Mouse (Mus musculus) spleen, postnatal 36 days (tissue): ENCODE results near the gene Triobp.
A peak's percentile ranks its signal among the peaks of the same experiment; 100 is the strongest.

Experiments
- DNase-seq, 2 experiments: peaks; one replicate each; pipeline ENCODE4 v3.0.0; 2022; ENCODE audit warnings: low spot score in 2 of 2, mixed read lengths in 1 of 2

The Triobp gene

DNA sequence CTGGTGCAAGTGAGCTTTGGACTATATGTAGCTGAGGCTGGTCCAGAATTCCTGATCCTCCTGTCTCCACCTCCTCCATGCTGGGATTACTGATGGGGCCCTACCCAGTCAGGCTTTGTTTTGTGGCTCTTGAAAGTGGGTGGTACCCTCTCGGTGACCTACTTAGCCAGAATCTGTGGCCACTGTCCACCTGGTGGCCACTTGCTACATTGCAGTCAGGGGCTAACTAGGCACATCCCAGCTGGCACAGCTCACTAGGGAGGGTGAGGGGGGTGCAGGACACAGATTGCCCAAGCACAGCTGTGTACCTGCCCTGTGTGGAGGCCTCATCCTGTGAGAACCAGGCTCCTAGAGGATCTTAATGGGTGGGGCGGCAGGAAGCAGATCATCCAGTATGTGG is 15.4 kb downstream of the Triobp start:
- DNase-seq: peak in 1 of 2 experiments; percentile 21

DNA sequence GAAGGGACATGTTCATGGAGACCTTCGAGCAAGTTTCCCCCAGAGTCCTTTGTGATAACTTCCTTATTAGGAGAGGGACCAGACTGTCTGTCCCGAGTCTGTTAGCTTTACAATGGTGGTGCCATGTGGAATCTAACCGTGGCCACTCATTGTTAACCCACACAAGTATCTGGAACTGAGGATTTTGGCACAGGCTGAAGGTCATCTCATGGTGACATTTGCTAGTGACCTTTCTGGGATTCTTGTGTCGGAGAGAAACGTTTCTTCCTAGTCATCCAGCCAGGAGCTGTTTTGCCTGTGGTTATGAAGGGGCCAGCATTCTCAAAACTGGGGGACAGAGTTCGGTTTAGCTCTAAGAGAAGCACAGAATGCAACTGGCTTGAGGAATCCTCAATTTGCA is 24.1 kb downstream of the Triobp start:
- no peak for DNase-seq

- no peak for DNase-seq
Observed at GRCm38 (mm10) chr15:78973950-78974349, 26.4 kb downstream of the Triobp start.

DNA sequence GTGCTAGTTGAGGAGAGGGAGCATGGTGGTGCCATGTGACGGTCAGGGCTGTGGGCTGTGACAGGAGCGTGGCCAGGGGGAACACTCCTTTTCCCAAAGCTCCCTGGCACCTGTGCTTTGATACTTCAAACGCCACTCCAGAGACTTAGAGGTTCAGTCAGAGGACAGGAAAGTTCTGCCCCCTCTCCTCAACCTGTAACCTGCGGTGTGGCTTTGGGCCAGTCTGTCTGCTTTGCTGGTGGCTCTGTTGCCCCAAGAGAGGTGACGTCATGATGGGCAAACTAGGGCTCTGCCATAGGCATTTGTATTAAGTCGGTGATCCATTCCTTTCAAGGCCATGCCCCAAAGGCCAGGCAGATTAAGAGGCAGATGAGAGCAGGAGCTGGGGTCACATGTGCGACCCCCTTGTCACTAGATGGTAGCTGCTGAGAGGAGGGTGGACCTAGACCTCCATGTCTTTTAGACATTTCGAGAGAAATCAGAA is 30.2 kb downstream of the Triobp start:
- no peak for DNase-seq

- DNase-seq: peak; percentile 34 to 59
Observed at GRCm38 (mm10) chr15:78978875-78979274, 31.4 kb downstream of the Triobp start.

DNA sequence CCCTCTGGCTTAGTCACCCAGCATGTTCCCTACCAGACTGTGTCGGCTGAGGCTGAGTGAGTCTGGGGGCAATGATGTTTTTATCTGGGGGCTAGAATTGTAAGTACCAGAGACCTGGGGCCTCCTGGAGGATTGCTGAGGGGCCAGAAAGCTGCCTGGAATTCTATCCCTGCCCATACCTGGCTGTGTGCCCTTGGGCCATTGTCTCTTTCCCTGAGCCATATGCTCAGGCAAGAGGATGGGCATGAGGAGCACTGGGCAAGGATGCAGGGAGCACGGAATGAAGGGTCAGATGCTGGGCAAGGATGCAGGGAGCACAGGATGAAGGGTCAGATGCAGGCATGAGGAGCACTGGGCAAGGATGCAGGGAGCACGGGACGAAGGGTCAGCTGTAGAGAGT is 32.6 kb downstream of the Triobp start:
- no peak for DNase-seq

DNA sequence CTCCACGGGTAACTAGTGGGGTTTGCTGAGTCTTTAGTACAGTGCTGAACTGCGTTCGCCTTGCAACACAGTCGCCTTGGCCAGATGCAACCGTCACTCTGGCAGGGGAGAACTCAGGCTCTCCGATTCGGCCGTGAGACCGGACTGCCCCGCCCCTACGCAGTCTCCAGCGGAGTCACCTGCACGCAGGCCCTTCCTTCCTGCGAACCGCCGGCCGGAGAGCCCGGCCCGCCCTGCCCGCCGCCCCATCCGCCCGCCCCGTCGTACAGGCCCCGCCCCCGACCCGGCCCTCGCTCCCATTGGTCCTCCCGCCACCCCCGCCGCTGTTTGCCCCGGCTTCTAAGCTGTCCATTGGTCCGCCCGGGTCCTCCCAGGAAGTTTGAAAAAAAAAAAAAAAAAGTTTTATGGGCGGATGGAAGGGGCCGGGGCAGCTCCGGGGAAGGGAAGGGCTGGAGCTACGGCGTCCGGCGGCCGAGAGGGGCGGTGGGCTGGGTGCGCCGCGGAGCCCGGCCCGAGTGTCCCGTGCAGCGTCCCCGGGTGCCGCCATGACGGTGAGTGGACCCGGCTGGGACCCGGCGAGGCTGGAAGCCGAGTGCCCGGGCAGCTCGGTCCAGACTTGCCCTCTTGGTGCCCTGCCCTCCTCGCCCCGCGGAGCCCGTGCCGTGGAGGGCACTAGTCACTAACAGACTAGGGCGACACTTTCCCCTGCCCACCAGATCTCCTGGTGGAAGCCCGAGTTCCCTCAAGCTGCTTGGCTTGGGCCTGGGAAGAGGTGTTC is 35.3 kb downstream of the Triobp start:
- peak; percentile 92 to 93 for DNase-seq

GRCm38 (mm10) chr15:78983436-78984285 is 36.1 kb downstream of the Triobp start:
- DNase-seq: peak; percentile 70 to 77

DNA sequence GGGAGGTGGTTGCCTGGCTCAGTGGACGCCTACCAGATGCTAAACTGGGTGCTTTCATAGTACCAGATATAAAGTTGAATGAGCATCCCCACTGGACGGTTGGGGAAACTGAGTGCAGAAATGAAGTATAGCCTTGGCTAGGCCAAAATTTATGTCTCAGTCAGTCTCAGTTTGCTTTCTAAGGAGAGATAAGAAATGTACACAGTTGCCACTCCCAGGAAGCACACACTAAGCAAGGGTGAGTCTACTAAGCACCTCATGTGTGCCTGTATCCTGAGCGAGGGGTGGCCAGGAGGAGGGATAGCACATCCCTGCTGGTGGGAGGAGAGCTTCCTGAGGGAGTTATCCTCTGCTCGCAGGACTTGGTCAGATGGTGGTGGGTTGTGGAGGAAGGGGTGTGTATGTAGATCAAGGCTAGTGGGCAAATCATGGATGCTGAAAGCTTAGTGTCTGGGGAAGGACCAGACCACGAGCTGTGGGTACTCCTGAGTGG is 36.8 kb downstream of the Triobp start:
- DNase-seq: no peak

DNA sequence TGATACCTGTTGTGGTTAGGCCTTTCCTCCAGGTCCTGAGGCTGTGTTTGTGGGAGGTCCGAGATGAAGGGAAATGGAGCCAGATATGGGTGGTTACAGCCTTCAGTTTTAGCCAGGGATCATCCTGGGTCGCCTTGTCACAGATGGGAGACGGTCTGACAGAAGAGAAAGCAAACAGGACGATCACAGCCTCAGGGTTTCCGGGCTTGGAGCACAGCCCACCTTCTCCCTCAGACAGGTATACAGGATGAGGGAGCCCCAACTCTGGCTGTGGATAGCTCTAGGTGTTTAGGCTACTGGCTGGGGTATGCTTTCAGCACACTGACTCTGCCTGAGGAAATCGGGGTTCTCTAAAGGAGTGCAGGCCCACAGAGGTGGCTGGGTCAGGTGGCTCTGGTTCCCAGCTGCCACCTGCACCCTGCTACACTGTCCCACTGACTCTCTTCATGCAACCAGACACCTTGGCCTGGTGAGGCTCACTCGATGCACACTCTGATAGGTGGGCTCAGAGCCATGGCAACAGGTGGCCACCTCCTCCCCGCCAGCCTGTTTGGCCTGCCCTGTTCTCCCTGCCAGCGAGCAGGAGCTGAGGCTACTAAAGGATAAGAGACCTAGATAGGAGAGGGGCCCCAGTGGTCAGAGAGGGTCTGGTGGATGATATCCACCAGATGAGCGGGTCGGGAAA is 39.2 kb downstream of the Triobp start:
- DNase-seq: no peak

DNA sequence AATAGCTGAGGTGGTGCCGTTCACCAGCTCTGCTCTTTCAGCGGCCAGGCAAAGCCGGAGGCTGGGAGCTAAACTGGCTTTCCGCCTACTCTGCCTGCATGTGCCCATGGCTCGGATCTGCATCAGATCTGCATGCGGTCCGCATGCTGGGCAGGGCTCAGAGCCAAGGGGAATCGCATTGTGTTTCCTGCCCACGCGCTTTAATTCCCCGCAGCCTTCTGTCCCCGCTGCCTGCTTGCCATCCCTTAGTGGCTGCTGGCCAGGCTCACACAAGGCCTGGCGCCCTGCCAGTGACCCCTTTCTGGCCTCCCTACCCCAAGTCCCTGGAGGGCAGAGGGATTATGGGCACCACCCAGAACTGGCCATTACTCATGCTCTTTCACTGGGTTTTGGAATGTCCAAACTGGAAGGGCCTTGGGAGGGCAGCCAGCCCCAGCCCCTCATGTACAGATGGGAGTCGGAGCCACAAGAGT is 41.0 kb downstream of the Triobp start:
- no peak for DNase-seq

- no peak for DNase-seq
Observed at GRCm38 (mm10) chr15:78989152-78990092, 41.9 kb downstream of the Triobp start.

DNA sequence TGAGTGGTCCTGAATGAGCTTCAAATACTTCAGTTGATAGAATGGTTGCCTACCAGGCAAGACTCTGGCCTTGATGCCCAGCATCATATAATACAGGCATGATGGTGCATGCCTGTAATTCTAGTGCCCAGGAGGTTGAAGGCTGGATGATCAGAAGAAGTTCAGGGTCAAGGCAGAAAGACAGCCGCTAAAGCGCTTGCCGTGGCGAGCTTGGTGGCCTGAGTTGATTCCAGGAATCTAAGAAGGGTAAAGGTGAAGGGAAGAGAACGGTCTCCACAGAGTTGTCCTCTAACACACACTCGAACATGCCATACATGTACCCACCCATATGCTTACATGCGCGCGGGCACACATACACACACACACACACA is 42.6 kb downstream of the Triobp start:
- no peak for DNase-seq

DNA sequence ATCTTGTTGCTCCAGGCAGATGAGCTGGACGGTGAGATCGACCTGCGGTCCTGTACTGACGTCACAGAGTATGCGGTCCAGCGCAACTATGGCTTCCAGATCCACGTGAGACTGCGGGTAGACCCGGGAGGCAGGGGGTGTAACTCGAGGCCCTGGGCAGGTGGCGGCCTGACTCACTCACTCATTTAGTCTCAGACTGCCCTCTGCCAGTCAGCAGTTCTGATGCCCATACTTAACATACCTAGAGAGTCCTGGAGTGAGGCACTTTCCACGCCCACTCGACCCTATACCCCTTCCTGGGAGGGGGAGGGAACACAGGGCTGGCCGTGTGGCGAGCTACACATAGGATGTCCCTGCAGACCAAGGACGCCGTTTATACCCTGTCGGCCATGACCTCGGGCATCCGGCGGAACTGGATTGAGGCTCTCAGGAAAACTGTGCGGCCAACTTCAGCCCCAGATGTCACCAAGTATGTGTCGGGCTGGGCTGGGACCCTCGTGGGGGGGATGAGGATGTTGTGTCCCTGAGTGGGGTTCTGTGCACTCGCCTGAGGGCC is 43.5 kb downstream of the Triobp start:
- DNase-seq: no peak

DNA sequence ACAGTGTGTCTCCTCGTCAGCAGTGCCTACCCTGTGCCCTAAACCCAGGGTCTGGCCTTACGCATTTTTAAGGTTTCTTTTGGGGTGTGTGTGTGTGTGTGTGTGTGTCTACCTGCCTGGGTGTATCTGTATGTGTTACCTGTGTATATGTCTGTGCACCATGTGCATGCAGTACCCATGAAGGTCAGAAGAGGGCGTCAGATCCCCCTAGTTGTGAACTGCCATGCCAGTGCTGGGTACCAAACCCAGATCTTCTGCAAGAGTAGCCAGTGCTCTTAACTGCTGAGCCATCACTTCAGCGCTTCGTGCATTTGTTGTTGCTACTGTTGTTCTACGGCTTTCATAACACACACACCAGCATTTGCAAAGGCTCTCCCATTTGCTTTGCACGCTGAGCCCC is 44.7 kb downstream of the Triobp start:
- DNase-seq: no peak

GRCm38 (mm10) chr15:78992925-78993324 is 45.4 kb downstream of the Triobp start:
- no peak for DNase-seq

GRCm38 (mm10) chr15:78995916-78996315 is 48.4 kb downstream of the Triobp start:
- no peak for DNase-seq

DNA sequence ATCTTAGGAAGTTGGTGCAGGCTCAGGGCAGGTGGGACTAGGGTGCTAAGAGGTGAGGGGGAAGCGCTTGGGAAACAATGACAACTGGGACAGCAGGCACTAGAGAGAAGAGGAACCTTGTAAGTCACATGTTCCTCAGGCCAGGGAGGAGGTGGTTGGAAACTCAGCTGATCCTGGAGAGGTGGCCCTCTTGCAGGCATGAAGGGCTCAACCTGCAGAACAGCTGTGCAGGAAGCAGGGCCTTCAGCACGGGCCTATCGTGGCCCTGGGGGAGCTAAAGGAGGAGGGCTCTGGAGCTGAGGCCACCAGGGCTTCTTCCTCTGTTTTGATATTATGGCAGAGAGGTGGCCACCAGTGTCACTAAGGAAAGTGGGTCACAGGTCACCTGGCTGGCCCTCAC is 49.1 kb downstream of the Triobp start:
- peak in 1 of 2 experiments; percentile 33 for DNase-seq

DNA sequence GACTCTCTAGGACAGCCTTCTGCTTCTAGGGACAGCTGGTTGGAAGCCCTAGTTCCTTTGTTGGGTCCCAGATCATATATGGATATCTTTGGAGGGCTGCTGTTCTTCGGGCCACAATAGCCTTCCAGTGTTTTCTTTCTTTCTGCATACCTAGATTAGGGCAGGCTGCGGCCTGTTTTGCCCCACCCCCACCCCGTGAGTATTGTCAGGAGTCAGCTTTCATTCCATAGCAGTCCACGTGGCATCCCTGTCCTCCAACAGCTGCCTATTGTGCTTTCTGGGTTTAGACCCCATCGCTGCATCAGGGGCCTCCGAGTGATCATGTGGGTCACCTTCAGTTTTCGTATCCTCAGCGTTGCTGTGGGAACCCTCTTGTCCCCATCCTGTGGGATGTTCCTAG is 50.8 kb downstream of the Triobp start:
- no peak for DNase-seq

- DNase-seq: no peak
Observed at GRCm38 (mm10) chr15:78999586-78999985, 52.1 kb downstream of the Triobp start.
